Mouse (Mus musculus) hindbrain, embryonic 13.5 days (tissue): ENCODE measurements at regions not wholly inside any gene's neighbourhood (a gene's known extent, or its start where the extent isn't known, plus 50 kb on each side); places are given as distances from the start of the nearest gene placed in this dataset.

Source experiments
- ATAC-seq: fragments of 200-750 bp; cut with Nextera tagmentation; 2 replicates; pipeline ENCODE4 v1.8.0; 2017; ENCODE audit warnings: moderate TSS enrichment; ENCODE audit not compliant: low FRiP score
- H3K27ac ChIP-seq: fragments of 300-500 bp; sonication (generic); 2 replicates; pipeline ENCODE4 v1.5.1; 2015; ENCODE audit warnings: inconsistent platforms, mild to moderate bottlenecking, moderate library complexity
- H3K27me3 ChIP-seq: fragments of 300-500 bp; sonication (generic); 2 replicates; pipeline ENCODE4 v1.6.1; 2015; ENCODE audit warnings: mild to moderate bottlenecking, inconsistent platforms
- H3K36me3 ChIP-seq: fragments of 300-500 bp; sonication (generic); 2 replicates; pipeline ENCODE4 v1.6.1; 2015; ENCODE audit warnings: mild to moderate bottlenecking, inconsistent platforms
- H3K4me1 ChIP-seq: fragments of 300-500 bp; sonication (generic); replicated peaks from 2 replicates; pipeline ENCODE4 v1.6.1; 2015; ENCODE audit warnings: inconsistent platforms
- H3K4me2 ChIP-seq: fragments of 300-500 bp; sonication (generic); 2 replicates; pipeline ENCODE4 v1.6.1; 2015; ENCODE audit warnings: inconsistent platforms, mild to moderate bottlenecking, moderate library complexity
- H3K4me3 ChIP-seq: fragments of 300-500 bp; sonication (generic); 2 replicates; pipeline ENCODE4 v1.5.1; 2015; ENCODE audit warnings: mild to moderate bottlenecking, inconsistent platforms
- H3K9ac ChIP-seq: fragments of 300-500 bp; sonication (generic); 2 replicates; pipeline ENCODE4 v1.6.1; 2015; ENCODE audit warnings: mild to moderate bottlenecking, inconsistent platforms
- H3K9me3 ChIP-seq: fragments of 300-500 bp; sonication (generic); 2 replicates; pipeline ENCODE4 v1.6.1; 2016; ENCODE audit warnings: inconsistent platforms
- WGBS: fragments of 180-500 bp; shearing (Covaris S2); methylation state at CpG from one replicate; pipeline ENCODE4 v1.1.7; 2015; 5-methylcytosine and 5-hydroxymethylcytosine counted together

- WGBS = 91% methylated on average over 7 of the region's 7 CpGs
- Histone ChIP-seq H3K9me3 (no peaks in the 10 kb centered on the region), H3K36me3 (no peaks in the 10 kb centered on the region), H3K9ac (no peak overlapping the region), H3K4me2 (no peak overlapping the region), H3K27me3 (no peaks in the 10 kb centered on the region), H3K4me1 (no peaks in the 10 kb centered on the region), H3K27ac (no peak overlapping the region), H3K4me3 (no peak overlapping the region)
- ATAC-seq = no peak
Measured at GRCm38 (mm10) chr8:115626396-115627136, 81.0 kb downstream of the Maf start.

DNA sequence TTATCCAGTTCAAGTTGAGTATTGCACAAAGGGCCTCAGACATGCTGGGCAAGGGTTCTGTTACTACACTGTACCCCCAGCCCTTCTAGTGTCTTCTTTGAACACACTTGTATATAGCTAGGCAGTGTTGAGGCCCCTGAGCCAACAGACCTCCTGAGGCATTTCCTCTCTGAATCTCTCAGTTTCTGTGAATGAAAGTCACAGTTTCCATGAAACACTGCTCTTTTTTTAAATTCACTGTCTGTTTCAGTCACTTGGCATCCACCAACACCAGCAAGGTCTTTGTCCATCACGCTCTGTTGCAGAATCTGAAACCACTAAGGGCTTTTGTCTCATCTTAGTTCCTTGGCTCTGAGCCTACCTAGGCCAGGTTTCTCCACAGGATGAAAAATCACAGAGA is 82.5 kb downstream of the Maf start:
- Histone ChIP-seq H3K9me3 (no peaks in the 10 kb centered on the region), H3K4me2 (no peak overlapping the region), H3K27ac (no peak overlapping the region), H3K36me3 (no peaks in the 10 kb centered on the region), H3K9ac (no peak overlapping the region), H3K4me3 (no peak overlapping the region), H3K4me1 (no peaks in the 10 kb centered on the region), H3K27me3 (no peaks in the 10 kb centered on the region)
- 83% methylated on average over 1 of the region's 1 CpGs for WGBS
- ATAC-seq = no peak

- Histone ChIP-seq H3K4me1 (no peaks in the 10 kb centered on the region), H3K9me3 (no peaks in the 10 kb centered on the region), H3K27ac (no peak overlapping the region), H3K9ac (no peak overlapping the region), H3K4me3 (no peak overlapping the region), H3K4me2 (no peak overlapping the region), H3K36me3 (no peaks in the 10 kb centered on the region), H3K27me3 (no peaks in the 10 kb centered on the region)
- no peak for ATAC-seq
- 89% methylated on average over 13 of the region's 13 CpGs for WGBS
Measured at GRCm38 (mm10) chr8:115618049-115618760, 89.4 kb downstream of the Maf start.

- 87% methylated on average over 9 of the region's 9 CpGs for WGBS
- no peak for ATAC-seq
- no peak overlapping the region for H3K4me2 ChIP-seq
- no peaks in the 10 kb centered on the region for H3K4me1 ChIP-seq
- H3K4me3 ChIP-seq = no peak overlapping the region
- no peaks in the 10 kb centered on the region for H3K36me3 ChIP-seq
- no peaks in the 10 kb centered on the region for H3K9me3 ChIP-seq
- H3K27me3 ChIP-seq = no peaks in the 10 kb centered on the region
- no peak overlapping the region for H3K9ac ChIP-seq
- H3K27ac ChIP-seq = no peak overlapping the region
Measured at GRCm38 (mm10) chr8:115616871-115617605, 90.6 kb downstream of the Maf start.

DNA sequence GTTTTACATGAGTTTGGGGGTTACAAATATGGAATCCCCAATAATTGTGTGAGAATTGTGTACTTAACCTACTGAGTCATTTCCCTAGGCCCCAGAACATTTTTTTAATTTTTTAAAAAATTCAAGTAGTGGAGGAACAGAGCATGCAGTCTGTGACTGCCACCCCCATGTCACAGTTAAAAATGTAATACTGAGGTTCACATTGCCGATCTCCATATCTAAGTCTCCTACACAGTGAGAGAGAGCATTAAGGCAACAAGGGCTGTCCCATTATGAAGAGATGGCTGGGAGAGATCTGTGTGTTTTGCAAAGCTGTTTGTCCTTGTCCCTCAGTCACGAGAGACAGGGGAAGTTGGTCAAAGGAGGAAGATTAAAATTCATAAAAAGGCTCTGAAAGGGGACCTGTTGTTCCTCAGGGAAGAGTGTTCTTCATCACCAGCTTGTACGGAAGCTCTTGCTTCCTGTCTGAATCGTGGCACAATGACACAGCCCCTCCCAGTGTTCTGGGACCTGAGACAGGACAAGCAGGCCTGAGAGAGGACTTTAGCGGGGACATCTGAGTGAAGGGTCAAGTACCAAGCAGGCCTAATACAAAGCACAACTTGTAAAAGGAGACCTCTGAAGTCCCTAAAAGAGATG is 93.5 kb downstream of the Maf start:
- no peak overlapping the region for H3K9ac ChIP-seq
- no peaks in the 10 kb centered on the region for H3K9me3 ChIP-seq
- ATAC-seq = no peak
- H3K27me3 ChIP-seq = no peaks in the 10 kb centered on the region
- H3K36me3 ChIP-seq = no peaks in the 10 kb centered on the region
- no peak overlapping the region for H3K4me3 ChIP-seq
- 81% methylated on average over 5 of the region's 5 CpGs for WGBS
- no peaks in the 10 kb centered on the region for H3K4me1 ChIP-seq
- H3K27ac ChIP-seq = no peak overlapping the region
- no peak overlapping the region for H3K4me2 ChIP-seq

- Histone ChIP-seq H3K4me2 (no peak overlapping the region), H3K4me3 (no peak overlapping the region), H3K27ac (no peak overlapping the region), H3K9ac (no peak overlapping the region), H3K36me3 (no peaks in the 10 kb centered on the region), H3K4me1 (no peaks in the 10 kb centered on the region), H3K9me3 (no peaks in the 10 kb centered on the region), H3K27me3 (no peaks in the 10 kb centered on the region)
- 83% methylated on average over 3 of the region's 3 CpGs for WGBS
- no peak for ATAC-seq
Measured at GRCm38 (mm10) chr8:115612119-115612518, 95.5 kb downstream of the Maf start.

- no peaks in the 10 kb centered on the region for H3K27me3 ChIP-seq
- ATAC-seq = no peak
Measured at GRCm38 (mm10) chr8:115599771-115600170, 107.8 kb downstream of the Maf start.

DNA sequence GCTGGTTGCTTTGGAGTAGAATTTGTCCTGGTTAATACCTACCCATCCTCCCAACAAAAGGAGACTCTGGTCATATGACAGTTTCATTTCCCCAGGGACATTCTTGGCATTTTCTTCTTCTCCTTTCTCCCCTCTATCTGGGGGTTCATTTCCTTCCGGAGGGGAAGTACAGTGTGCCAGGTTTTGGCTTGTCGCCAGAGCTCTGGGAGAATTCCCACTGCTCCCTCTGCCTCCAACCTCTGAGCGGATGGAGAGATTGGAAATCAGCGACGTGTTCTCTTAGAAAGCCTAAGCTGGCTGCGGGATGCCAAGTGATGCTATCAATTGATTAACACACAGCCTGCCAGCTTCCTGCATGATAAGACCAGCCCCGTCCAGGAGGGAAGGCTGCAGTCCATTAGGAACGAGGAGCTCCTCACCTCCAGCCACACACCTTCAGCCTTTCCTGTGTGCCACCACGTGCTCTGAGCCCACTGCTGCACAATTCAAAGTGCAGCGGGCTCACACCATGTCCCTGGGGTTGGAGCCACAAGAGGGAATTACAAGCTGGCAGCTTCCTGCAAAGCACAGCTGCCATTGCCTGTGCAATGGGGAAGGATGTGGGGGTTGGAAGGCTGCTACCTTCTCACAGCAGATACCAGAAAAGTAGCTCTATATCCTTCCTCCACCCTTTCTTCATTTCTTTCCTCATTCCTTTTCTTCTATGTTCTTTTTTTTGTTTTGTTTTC is 110.2 kb downstream of the Maf start:
- no peaks in the 10 kb centered on the region for H3K27me3 ChIP-seq
- H3K27ac ChIP-seq = no peak overlapping the region

More at GRCm38 (mm10) chr8:115599771-115600170, 107.8 kb downstream of the Maf start:
- H3K36me3 ChIP-seq = no peaks in the 10 kb centered on the region
- H3K4me2 ChIP-seq = no peak overlapping the region
- H3K4me1 ChIP-seq = peaks cover 6% of the 10 kb centered on the region
- no peak overlapping the region for H3K4me3 ChIP-seq
- H3K9ac ChIP-seq = no peak overlapping the region
- no peak overlapping the region for H3K27ac ChIP-seq
- whole genome bisulfite sequencing = 96% methylated on average over 6 of the region's 6 CpGs
- H3K9me3 ChIP-seq = no peaks in the 10 kb centered on the region

DNA sequence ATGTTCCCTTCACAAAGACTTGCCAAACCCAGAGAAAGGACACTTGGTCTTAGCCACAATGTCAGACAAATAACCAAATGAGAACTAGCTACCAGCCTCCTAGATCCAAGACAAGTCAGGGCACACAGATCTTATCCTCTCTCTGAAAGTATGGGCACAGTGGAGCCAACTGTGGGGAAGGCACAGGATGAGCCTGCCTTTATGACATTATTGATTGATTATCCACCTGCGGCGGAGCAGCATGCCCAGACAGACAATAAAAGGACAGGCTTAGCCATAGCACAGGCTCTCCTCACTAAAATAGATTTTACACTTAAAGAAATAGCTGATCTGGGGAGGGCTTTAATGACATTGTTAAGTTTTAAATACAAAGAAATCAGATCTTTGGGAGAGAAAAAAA is 117.9 kb downstream of the Maf start:
- Histone ChIP-seq H3K9me3 (no peaks in the 10 kb centered on the region), H3K27me3 (no peaks in the 10 kb centered on the region), H3K36me3 (no peaks in the 10 kb centered on the region), H3K4me2 (no peak overlapping the region), H3K9ac (no peak overlapping the region), H3K4me1 (no peaks in the 10 kb centered on the region), H3K27ac (no peak overlapping the region), H3K4me3 (no peak overlapping the region)
- no peak for ATAC-seq
- WGBS = 85% methylated on average over 2 of the region's 2 CpGs

More for the DNA sequence above, 110.2 kb downstream of the Maf start:
- no peak overlapping the region for H3K4me2 ChIP-seq
- peaks cover 6% of the 10 kb centered on the region for H3K4me1 ChIP-seq
- no peak overlapping the region for H3K9ac ChIP-seq
- WGBS = 45% methylated on average over 10 of the region's 10 CpGs
- H3K36me3 ChIP-seq = no peaks in the 10 kb centered on the region
- H3K4me3 ChIP-seq = no peak overlapping the region
- H3K9me3 ChIP-seq = no peaks in the 10 kb centered on the region
- no peak for ATAC-seq

DNA sequence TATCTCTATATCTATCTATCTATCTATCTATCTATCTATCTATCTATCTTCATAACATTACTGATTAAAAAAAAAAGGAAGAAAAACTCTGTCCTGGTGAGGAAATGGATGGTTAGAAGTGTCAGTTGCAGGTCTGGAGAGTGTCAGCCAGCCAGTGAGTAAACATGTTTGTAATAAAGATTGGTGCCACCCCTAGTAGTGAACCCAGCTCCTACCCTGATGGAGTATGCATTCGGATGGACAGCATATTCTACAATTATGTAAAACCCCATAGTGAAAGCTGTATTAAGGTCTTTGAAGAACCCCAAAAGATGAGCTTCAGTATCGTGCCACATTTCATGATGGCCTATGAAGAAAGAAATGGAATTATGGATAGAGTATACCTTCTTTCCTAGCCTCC is 118.5 kb downstream of the Maf start:
- Histone ChIP-seq H3K4me1 (no peaks in the 10 kb centered on the region), H3K9me3 (no peaks in the 10 kb centered on the region), H3K4me2 (no peak overlapping the region), H3K4me3 (no peak overlapping the region), H3K36me3 (no peaks in the 10 kb centered on the region), H3K27ac (no peak overlapping the region), H3K27me3 (no peaks in the 10 kb centered on the region), H3K9ac (no peak overlapping the region)
- 87% methylated on average over 2 of the region's 2 CpGs for WGBS
- ATAC-seq = no peak

- 86% methylated on average over 8 of the region's 8 CpGs for WGBS
Measured at GRCm38 (mm10) chr8:115584311-115584907, 123.2 kb downstream of the Maf start.

More at GRCm38 (mm10) chr8:115584311-115584907, 123.2 kb downstream of the Maf start:
- no peak for ATAC-seq
- H3K27me3 ChIP-seq = no peaks in the 10 kb centered on the region
- H3K27ac ChIP-seq = no peak overlapping the region
- no peak overlapping the region for H3K4me3 ChIP-seq
- no peaks in the 10 kb centered on the region for H3K9me3 ChIP-seq
- no peak overlapping the region for H3K4me2 ChIP-seq
- H3K9ac ChIP-seq = no peak overlapping the region
- H3K36me3 ChIP-seq = no peaks in the 10 kb centered on the region
- no peaks in the 10 kb centered on the region for H3K4me1 ChIP-seq
